Mouse (Mus musculus): ENCODE results near the gene Plekhg6. TPM values are rescaled to one million over a fixed set of nuclear protein-coding genes. Genes with fewer than 3 reads are reported as not detected.

Plekhg6 gene
- polyA plus RNA-seq, 1 experiment from 2014 or later, result 0.19 TPM

GRCm38 (mm10) chr6:125319919-125320296, 60.7 kb downstream of the Plekhg6 start:
- peaks cover 34% of the 10 kb centered on the region for H3K27me3 ChIP-seq (ENCODE audit: control insufficient read depth, insufficient read depth, low read length)
- H3K4me1 ChIP-seq (replicated peaks; ENCODE audit: control insufficient read depth, insufficient read depth, low read length), result no peaks in the 10 kb centered on the region; the same call in 1 of the 2 replicates
- DNase-seq (ENCODE audit: low spot score) (no peak), ATAC-seq (ENCODE audit: low FRiP score) (no peak)
- no peak overlapping the region for H3K27ac ChIP-seq (ENCODE audit: low read depth, low read length)
- H3K9ac ChIP-seq (ENCODE audit: low read depth, low read length), result no peak overlapping the region
- no peak overlapping the region for H3K4me3 ChIP-seq (ENCODE audit: low read depth, low read length)
- no peaks in the 10 kb centered on the region for H3K36me3 ChIP-seq (ENCODE audit: control insufficient read depth, insufficient read depth, low read length)
- no peaks in the 10 kb centered on the region for H3K9me3 ChIP-seq (ENCODE audit: control insufficient read depth, low read length)
- H3K4me2 ChIP-seq (replicated peaks; ENCODE audit: low read depth, low read length), result no peak overlapping the region

GRCm38 (mm10) chr6:125318981-125319918, 61.3 kb downstream of the Plekhg6 start:
- H3K9me3 ChIP-seq (ENCODE audit: control insufficient read depth, low read length), result no peaks in the 10 kb centered on the region
- no peak for ATAC-seq (ENCODE audit: low FRiP score)
- peaks cover 34% of the 10 kb centered on the region for H3K27me3 ChIP-seq (ENCODE audit: control insufficient read depth, insufficient read depth, low read length)
- no peak for DNase-seq (ENCODE audit: low spot score)
- H3K4me1 ChIP-seq (replicated peaks; ENCODE audit: control insufficient read depth, insufficient read depth, low read length), result no peaks in the 10 kb centered on the region; the same call in 1 of the 2 replicates
- 66% methylated on average over 15 of the region's 15 CpGs for WGBS
- H3K27ac ChIP-seq (ENCODE audit: low read depth, low read length), result no peak overlapping the region
- H3K4me2 ChIP-seq (replicated peaks; ENCODE audit: low read depth, low read length), result no peak overlapping the region
- H3K4me3 ChIP-seq (ENCODE audit: low read depth, low read length), result no peak overlapping the region
- no peaks in the 10 kb centered on the region for H3K36me3 ChIP-seq (ENCODE audit: control insufficient read depth, insufficient read depth, low read length)
- H3K9ac ChIP-seq (ENCODE audit: low read depth, low read length), result no peak overlapping the region

- 75% methylated on average over 7 of the region's 7 CpGs for WGBS
- H3K27me3 ChIP-seq (ENCODE audit: control insufficient read depth, insufficient read depth, low read length), result peaks cover 22% of the 10 kb centered on the region
These were observed 63.5 kb downstream of the Plekhg6 start for GRCm38 (mm10) chr6:125317077-125317476.

GRCm38 (mm10) chr6:125314746-125315145, 65.8 kb downstream of the Plekhg6 start:
- DNase-seq (ENCODE audit: low spot score), result no peak
- no peaks in the 10 kb centered on the region for H3K36me3 ChIP-seq (ENCODE audit: control insufficient read depth, insufficient read depth, low read length)
- ATAC-seq (ENCODE audit: low FRiP score), result no peak
- H3K4me3 ChIP-seq (ENCODE audit: low read depth, low read length), result no peak overlapping the region
- H3K4me2 ChIP-seq (replicated peaks; ENCODE audit: low read depth, low read length), result no peak overlapping the region
- no peak overlapping the region for H3K9ac ChIP-seq (ENCODE audit: low read depth, low read length)
- H3K9me3 ChIP-seq (ENCODE audit: control insufficient read depth, low read length), result no peaks in the 10 kb centered on the region
- H3K27me3 ChIP-seq (ENCODE audit: control insufficient read depth, insufficient read depth, low read length), result peaks cover under 1% of the 10 kb centered on the region; the same call in 1 of the 2 replicates
- 80% methylated on average over 6 of the region's 6 CpGs for WGBS
- H3K27ac ChIP-seq (ENCODE audit: low read depth, low read length), result no peak overlapping the region
- no peaks in the 10 kb centered on the region for H3K4me1 ChIP-seq (replicated peaks; ENCODE audit: control insufficient read depth, insufficient read depth, low read length)

More at GRCm38 (mm10) chr6:125317077-125317476, 63.5 kb downstream of the Plekhg6 start:
- H3K4me1 ChIP-seq (replicated peaks; ENCODE audit: control insufficient read depth, insufficient read depth, low read length), result no peaks in the 10 kb centered on the region; the same call in 1 of the 2 replicates
- DNase-seq (ENCODE audit: low spot score) (no peak), ATAC-seq (ENCODE audit: low FRiP score) (no peak)
- H3K4me3 ChIP-seq (ENCODE audit: low read depth, low read length), result no peak overlapping the region
- no peak overlapping the region for H3K9ac ChIP-seq (ENCODE audit: low read depth, low read length)
- H3K4me2 ChIP-seq (replicated peaks; ENCODE audit: low read depth, low read length), result no peak overlapping the region
- no peaks in the 10 kb centered on the region for H3K36me3 ChIP-seq (ENCODE audit: control insufficient read depth, insufficient read depth, low read length)
- no peaks in the 10 kb centered on the region for H3K9me3 ChIP-seq (ENCODE audit: control insufficient read depth, low read length)
- H3K27ac ChIP-seq (ENCODE audit: low read depth, low read length), result no peak overlapping the region

GRCm38 (mm10) chr6:125314231-125314563, 66.4 kb downstream of the Plekhg6 start:
- H3K9ac ChIP-seq (ENCODE audit: low read depth, low read length), result peak overlapping the region; percentile 75
- 51% methylated on average over 7 of the region's 7 CpGs for WGBS
- DNase-seq (ENCODE audit: low spot score), result no peak
- H3K27me3 ChIP-seq (ENCODE audit: control insufficient read depth, insufficient read depth, low read length), result no peaks in the 10 kb centered on the region
- 0 out of 2 replicates have a peak overlapping the region, but pooled peaks have one; percentile 33 for H3K4me3 ChIP-seq (ENCODE audit: low read depth, low read length)
- ATAC-seq (ENCODE audit: low FRiP score), result peak; percentile 20
- no peaks in the 10 kb centered on the region for H3K9me3 ChIP-seq (ENCODE audit: control insufficient read depth, low read length)
- no peak overlapping the region for H3K27ac ChIP-seq (ENCODE audit: low read depth, low read length)
- peak overlapping the region; percentile 76 for H3K4me2 ChIP-seq (replicated peaks; ENCODE audit: low read depth, low read length)
- no peaks in the 10 kb centered on the region for H3K4me1 ChIP-seq (replicated peaks; ENCODE audit: control insufficient read depth, insufficient read depth, low read length)
- no peaks in the 10 kb centered on the region for H3K36me3 ChIP-seq (ENCODE audit: control insufficient read depth, insufficient read depth, low read length)

- no peaks in the 10 kb centered on the region for H3K36me3 ChIP-seq (ENCODE audit: control insufficient read depth, insufficient read depth, low read length)
- H3K27ac ChIP-seq (ENCODE audit: low read depth, low read length), result peak within 1 kb of the TSS; percentile 24; the same call in 1 of the 2 replicates
- H3K4me2 ChIP-seq (replicated peaks; ENCODE audit: low read depth, low read length), result peak within 1 kb of the TSS; percentile 76
- peak; percentile 72 for DNase-seq (ENCODE audit: low spot score)
- H3K4me1 ChIP-seq (replicated peaks; ENCODE audit: control insufficient read depth, insufficient read depth, low read length), result no peaks in the 10 kb centered on the region
- H3K9ac ChIP-seq (ENCODE audit: low read depth, low read length), result peak within 1 kb of the TSS; percentile 75
- H3K4me3 ChIP-seq (ENCODE audit: low read depth, low read length), result peak within 1 kb of the TSS; percentile 33
- WGBS, result under 1% methylated on average over 37 of the region's 46 CpGs
- H3K27me3 ChIP-seq (ENCODE audit: control insufficient read depth, insufficient read depth, low read length), result no peaks in the 10 kb centered on the region
- ATAC-seq (ENCODE audit: low FRiP score), result peak; percentile 75
- no peaks in the 10 kb centered on the region for H3K9me3 ChIP-seq (ENCODE audit: control insufficient read depth, low read length)
These were observed 66.9 kb downstream of the Plekhg6 start, which contains the start of gene Ltbr for GRCm38 (mm10) chr6:125313546-125314230. TSS of gene Ltbr (minus strand) at chr6:125313885.

Other genes starting within 250 kb of the Plekhg6 start
- gene Nop2, start 248.9 kb downstream of the Plekhg6 start, polyA plus RNA-seq (2014; fragmentation: Nextera tagmentation; extraction: Ambion mirVana), result 45.3 and 58.8 TPM in 2 replicates
- 10.3 and 10.4 TPM in 2 replicates for gene Iffo1, start 235.6 kb downstream of the Plekhg6 start, polyA plus RNA-seq (2014; fragmentation: Nextera tagmentation; extraction: Ambion mirVana)
- 2,070 and 2,095 TPM in 2 replicates for gene Gapdh, start 214.3 kb downstream of the Plekhg6 start, polyA plus RNA-seq (2014; fragmentation: Nextera tagmentation; extraction: Ambion mirVana)
- 109 and 110 TPM in 2 replicates for gene Ncapd2, start 189.1 kb downstream of the Plekhg6 start, polyA plus RNA-seq (2014; fragmentation: Nextera tagmentation; extraction: Ambion mirVana)
- 184 and 189 TPM in 2 replicates for gene Mrpl51, start 189.0 kb downstream of the Plekhg6 start, polyA plus RNA-seq (2014; fragmentation: Nextera tagmentation; extraction: Ambion mirVana)
- 1.7 and 2.3 TPM in 2 replicates for gene Vamp1, start 165.2 kb downstream of the Plekhg6 start, polyA plus RNA-seq (2014; fragmentation: Nextera tagmentation; extraction: Ambion mirVana)
- 1.0 and 2.2 TPM in 2 replicates for gene Tapbpl, start 148.9 kb downstream of the Plekhg6 start, polyA plus RNA-seq (2014; fragmentation: Nextera tagmentation; extraction: Ambion mirVana)
- gene Cd27, start 143.8 kb downstream of the Plekhg6 start, polyA plus RNA-seq (2014; fragmentation: Nextera tagmentation; extraction: Ambion mirVana), result 0.52 and 1.2 TPM in 2 replicates
- not detected in 2 replicates for gene Tuba3a, start 94.8 kb downstream of the Plekhg6 start, polyA plus RNA-seq (2014; fragmentation: Nextera tagmentation; extraction: Ambion mirVana)
- gene Ltbr, start 66.9 kb downstream of the Plekhg6 start, polyA plus RNA-seq (2014; fragmentation: Nextera tagmentation; extraction: Ambion mirVana), result 17.9 and 19.0 TPM in 2 replicates
- 0.45 and 0.96 TPM in 2 replicates for gene Scnn1a, start 60.1 kb downstream of the Plekhg6 start, polyA plus RNA-seq (2014; fragmentation: Nextera tagmentation; extraction: Ambion mirVana)
- gene Tnfrsf1a, start 31.4 kb downstream of the Plekhg6 start, polyA plus RNA-seq (2014; fragmentation: Nextera tagmentation; extraction: Ambion mirVana), result 25.2 and 25.9 TPM in 2 replicates
- 42.6 and 45.9 TPM in 2 replicates for gene Cd9, start 114.0 kb upstream of the Plekhg6 start, polyA plus RNA-seq (2014; fragmentation: Nextera tagmentation; extraction: Ambion mirVana)
- 10.3 and 10.7 TPM in 2 replicates for gene Vwf, start 166.0 kb upstream of the Plekhg6 start, polyA plus RNA-seq (2014; fragmentation: Nextera tagmentation; extraction: Ambion mirVana)